Mouse (Mus musculus): ENCODE results near the gene Snx11. TPM values are rescaled to one million over a fixed set of nuclear protein-coding genes. Genes with fewer than 3 reads are reported as not detected.

The Snx11 gene
- total and polyA plus RNA-seq, 3 experiments, result 9.9 to 19.9 (median 18.9) TPM

DNA sequence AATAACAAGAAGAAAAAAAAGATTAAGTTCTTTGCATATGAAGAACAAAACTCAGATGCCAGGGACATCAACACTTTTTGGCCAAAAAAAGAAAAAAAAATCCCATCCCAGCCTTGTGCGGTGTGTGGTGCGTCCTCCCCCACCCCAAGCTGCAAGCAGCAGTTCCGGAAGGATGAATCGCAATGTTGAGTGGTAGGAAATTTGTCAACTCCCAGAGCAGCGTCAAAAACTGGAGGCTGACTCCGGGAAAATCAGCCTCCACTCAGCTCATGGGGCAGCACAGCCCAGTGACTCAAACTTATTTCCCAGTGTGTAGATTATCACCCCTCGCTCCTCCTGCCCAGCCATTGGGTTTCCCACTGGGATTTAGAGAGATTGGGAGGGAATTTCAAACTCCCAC lies 15.4 kb downstream of the Snx11 start:
- no peak for DNase-seq (ENCODE audit: low spot score)
- TF ChIP-seq CTCF (IDR thresholded peaks at IDR 0.05; ENCODE audit: low read depth, low read length) (no peak), POLR2AphosphoS5 (IDR thresholded peaks at IDR 0.05; ENCODE audit: insufficient replicate concordance, low read depth, low read length) (no peak), GATA1 (IDR thresholded peaks at IDR 0.05; ENCODE audit: borderline replicate concordance, low read length) (no peak), TAL1 (conservative IDR thresholded peaks at IDR 0.05; ENCODE audit: low read depth, low read length) (no peak), GATA2 (IDR thresholded peaks at IDR 0.05; ENCODE audit: borderline replicate concordance, low read depth, low read length) (no peak)
- Histone ChIP-seq H3K36me3 (replicated peaks) (peaks cover 21% of the 10 kb centered on the region), H3K9me3 (replicated peaks) (no peaks in the 10 kb centered on the region), H3K4me3 (ENCODE audit: low read depth, low read length) (no peak overlapping the region), H3K27me3 (ENCODE audit: insufficient read depth, low read length) (peaks cover 34% of the 10 kb centered on the region), H3K4me1 (ENCODE audit: insufficient read depth, low read depth, low read length) (peaks cover 6% of the 10 kb centered on the region; the same call in 1 of the 2 replicates)
- no peak for ATAC-seq (ENCODE audit: extremely low read depth, insufficient number of reproducible peaks, low FRiP score, poor library complexity, severe bottlenecking)

DNA sequence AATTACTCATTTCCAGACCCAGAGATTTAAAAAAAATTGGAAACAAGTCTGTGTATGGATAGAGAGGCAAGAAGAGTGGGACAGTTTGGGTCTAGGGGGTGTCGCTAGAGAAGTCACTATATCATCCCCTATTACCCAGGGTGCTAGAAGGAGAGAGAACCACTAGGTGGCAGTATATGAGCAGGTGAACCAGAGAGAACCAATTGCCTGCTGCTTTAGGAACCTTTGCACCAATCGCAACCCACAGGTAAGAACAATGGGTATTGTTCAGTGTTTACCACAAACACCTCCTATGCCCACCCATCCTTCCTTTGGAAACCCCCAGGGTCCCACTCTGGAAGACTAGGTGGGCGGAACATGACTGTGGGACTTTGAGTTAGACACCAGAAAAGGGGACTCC lies 17.3 kb downstream of the Snx11 start:
- peaks cover 3% of the 10 kb centered on the region for H3K36me3 ChIP-seq (replicated peaks)
- ATAC-seq (ENCODE audit: extremely low read depth, insufficient number of reproducible peaks, low FRiP score, poor library complexity, severe bottlenecking) (no peak; the same call in 1 of the 2 replicates), DNase-seq (ENCODE audit: low spot score) (peak; percentile 36)
- TF ChIP-seq TAL1 (conservative IDR thresholded peaks at IDR 0.05; ENCODE audit: low read depth, low read length) (no peak), CTCF (IDR thresholded peaks at IDR 0.05; ENCODE audit: low read depth, low read length) (peak; percentile 86)
- H3K4me1 ChIP-seq (ENCODE audit: insufficient read depth, low read depth, low read length), result no peaks in the 10 kb centered on the region
- H3K27me3 ChIP-seq (ENCODE audit: insufficient read depth, low read length), result peaks cover 37% of the 10 kb centered on the region
- H3K4me3 ChIP-seq (ENCODE audit: low read depth, low read length), result no peak overlapping the region
- H3K9me3 ChIP-seq (replicated peaks), result no peaks in the 10 kb centered on the region

DNA sequence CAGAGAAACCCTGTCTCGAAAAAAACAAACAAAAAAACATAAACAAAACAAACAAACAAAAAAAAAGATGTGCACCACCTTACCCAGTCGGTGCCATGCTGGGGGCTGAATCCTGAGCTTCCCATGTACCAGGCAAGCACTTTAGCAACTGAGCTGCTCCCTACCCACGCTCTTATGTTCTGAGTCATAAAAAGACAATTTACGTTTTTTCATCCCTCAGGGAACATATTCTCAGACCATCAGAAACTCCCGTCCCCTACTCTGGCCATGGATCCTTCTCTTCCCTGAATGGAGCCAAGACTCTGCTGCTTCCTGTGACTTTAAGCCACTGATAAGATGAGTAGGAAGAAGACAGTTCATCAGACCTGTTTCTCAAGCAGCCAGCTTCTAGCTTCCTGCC lies 19.0 kb downstream of the Snx11 start:
- ATAC-seq (ENCODE audit: extremely low read depth, insufficient number of reproducible peaks, low FRiP score, poor library complexity, severe bottlenecking) (no peak), DNase-seq (ENCODE audit: low spot score) (no peak)
- Histone ChIP-seq H3K27me3 (ENCODE audit: insufficient read depth, low read length) (peaks cover 37% of the 10 kb centered on the region), H3K36me3 (replicated peaks) (no peaks in the 10 kb centered on the region), H3K4me1 (ENCODE audit: insufficient read depth, low read depth, low read length) (no peaks in the 10 kb centered on the region), H3K9me3 (replicated peaks) (no peaks in the 10 kb centered on the region), H3K4me3 (ENCODE audit: low read depth, low read length) (no peak overlapping the region)
- TF ChIP-seq TAL1 (conservative IDR thresholded peaks at IDR 0.05; ENCODE audit: low read depth, low read length), result no peak
- no peak for TF ChIP-seq CTCF (IDR thresholded peaks at IDR 0.05; ENCODE audit: low read depth, low read length)
- no peak for TF ChIP-seq GATA2 (IDR thresholded peaks at IDR 0.05; ENCODE audit: borderline replicate concordance, low read depth, low read length)
- no peak for TF ChIP-seq POLR2AphosphoS5 (IDR thresholded peaks at IDR 0.05; ENCODE audit: insufficient replicate concordance, low read depth, low read length)
- no peak for TF ChIP-seq GATA1 (IDR thresholded peaks at IDR 0.05; ENCODE audit: borderline replicate concordance, low read length)

DNA sequence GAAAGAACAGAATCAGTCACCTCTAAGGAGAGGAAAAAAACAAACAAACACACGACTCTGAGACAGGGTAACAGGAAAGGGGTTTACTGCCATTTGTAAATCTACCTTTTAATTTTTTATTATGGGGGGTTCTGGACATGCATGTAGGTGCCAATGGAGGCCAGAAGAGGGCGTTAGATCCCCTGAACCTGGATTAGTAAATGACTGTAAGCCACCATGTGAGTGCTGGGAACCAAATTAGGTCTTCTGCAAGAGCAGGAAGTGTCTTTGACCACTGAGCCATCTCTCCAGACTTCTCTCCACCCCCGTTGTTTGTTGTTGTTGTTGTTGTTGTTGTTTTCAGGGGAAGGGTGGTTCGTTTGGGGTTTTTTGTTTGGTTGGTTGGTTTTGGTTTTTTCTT lies 19.9 kb downstream of the Snx11 start:
- TF ChIP-seq TAL1 (conservative IDR thresholded peaks at IDR 0.05; ENCODE audit: low read depth, low read length) (no peak), GATA1 (IDR thresholded peaks at IDR 0.05; ENCODE audit: borderline replicate concordance, low read length) (no peak), POLR2AphosphoS5 (IDR thresholded peaks at IDR 0.05; ENCODE audit: insufficient replicate concordance, low read depth, low read length) (no peak), GATA2 (IDR thresholded peaks at IDR 0.05; ENCODE audit: borderline replicate concordance, low read depth, low read length) (no peak)
- peaks cover 30% of the 10 kb centered on the region for H3K27me3 ChIP-seq (ENCODE audit: insufficient read depth, low read length)
- H3K4me1 ChIP-seq (ENCODE audit: insufficient read depth, low read depth, low read length), result no peaks in the 10 kb centered on the region
- DNase-seq (ENCODE audit: low spot score) (no peak), ATAC-seq (ENCODE audit: extremely low read depth, insufficient number of reproducible peaks, low FRiP score, poor library complexity, severe bottlenecking) (no peak)
- H3K4me3 ChIP-seq (ENCODE audit: low read depth, low read length), result no peak overlapping the region
- H3K36me3 ChIP-seq (replicated peaks), result no peaks in the 10 kb centered on the region
- H3K9me3 ChIP-seq (replicated peaks), result no peaks in the 10 kb centered on the region

DNA sequence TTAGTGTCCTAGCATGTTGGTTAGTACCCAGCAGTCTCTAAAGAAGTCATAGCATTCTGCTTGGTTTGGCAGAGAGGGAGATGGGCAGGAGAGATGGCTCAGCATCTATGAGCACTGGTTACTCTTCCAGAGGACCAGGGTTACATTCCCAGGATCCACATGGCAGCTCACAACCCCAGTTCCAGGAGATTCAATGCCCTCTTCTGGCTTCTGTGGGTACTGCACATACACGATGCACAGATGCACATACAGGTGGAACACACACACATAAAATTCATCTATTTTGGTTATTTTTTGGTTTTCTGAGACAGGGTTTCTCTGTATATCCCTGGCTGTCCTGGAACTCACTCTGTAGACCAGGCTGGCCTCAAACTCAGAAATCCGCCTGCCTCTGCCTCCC lies 22.1 kb downstream of the Snx11 start:
- DNase-seq (ENCODE audit: low spot score) (no peak), ATAC-seq (ENCODE audit: extremely low read depth, insufficient number of reproducible peaks, low FRiP score, poor library complexity, severe bottlenecking) (no peak)
- Histone ChIP-seq H3K27me3 (ENCODE audit: insufficient read depth, low read length) (peaks cover 19% of the 10 kb centered on the region), H3K4me3 (ENCODE audit: low read depth, low read length) (no peak overlapping the region), H3K36me3 (replicated peaks) (no peaks in the 10 kb centered on the region), H3K9me3 (replicated peaks) (no peaks in the 10 kb centered on the region), H3K4me1 (ENCODE audit: insufficient read depth, low read depth, low read length) (no peaks in the 10 kb centered on the region)
- no peak for TF ChIP-seq POLR2AphosphoS5 (IDR thresholded peaks at IDR 0.05; ENCODE audit: insufficient replicate concordance, low read depth, low read length)
- TF ChIP-seq GATA1 (IDR thresholded peaks at IDR 0.05; ENCODE audit: borderline replicate concordance, low read length), result no peak
- TF ChIP-seq CTCF (IDR thresholded peaks at IDR 0.05; ENCODE audit: low read depth, low read length), result no peak
- no peak for TF ChIP-seq GATA2 (IDR thresholded peaks at IDR 0.05; ENCODE audit: borderline replicate concordance, low read depth, low read length)
- TF ChIP-seq TAL1 (conservative IDR thresholded peaks at IDR 0.05; ENCODE audit: low read depth, low read length), result no peak

DNA sequence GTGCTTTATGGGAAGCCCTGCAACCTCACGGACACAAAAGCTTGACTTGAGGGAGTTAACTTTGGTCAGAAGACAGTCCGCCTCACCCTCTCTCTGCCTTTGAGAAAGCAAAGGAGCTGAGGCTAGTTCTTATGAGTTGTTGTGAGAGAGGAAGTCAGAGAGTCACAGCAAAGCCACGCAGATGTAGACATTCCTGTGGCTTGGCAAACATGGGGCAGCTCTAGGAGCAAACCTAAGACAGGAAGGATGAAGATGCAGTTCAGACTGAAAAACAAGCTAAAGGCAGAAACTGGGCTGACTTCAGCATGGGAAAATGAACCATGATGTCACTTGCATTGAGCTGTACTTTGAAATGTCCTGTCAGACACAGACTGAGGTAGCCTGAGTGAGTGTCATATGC lies 29.8 kb downstream of the Snx11 start:
- TF ChIP-seq POLR2AphosphoS5 (IDR thresholded peaks at IDR 0.05; ENCODE audit: insufficient replicate concordance, low read depth, low read length) (no peak), GATA2 (IDR thresholded peaks at IDR 0.05; ENCODE audit: borderline replicate concordance, low read depth, low read length) (no peak), GATA1 (IDR thresholded peaks at IDR 0.05; ENCODE audit: borderline replicate concordance, low read length) (no peak), CTCF (IDR thresholded peaks at IDR 0.05; ENCODE audit: low read depth, low read length) (no peak), TAL1 (conservative IDR thresholded peaks at IDR 0.05; ENCODE audit: low read depth, low read length) (no peak)
- H3K36me3 ChIP-seq (replicated peaks), result no peaks in the 10 kb centered on the region
- no peak for ATAC-seq (ENCODE audit: extremely low read depth, insufficient number of reproducible peaks, low FRiP score, poor library complexity, severe bottlenecking)

DNA sequence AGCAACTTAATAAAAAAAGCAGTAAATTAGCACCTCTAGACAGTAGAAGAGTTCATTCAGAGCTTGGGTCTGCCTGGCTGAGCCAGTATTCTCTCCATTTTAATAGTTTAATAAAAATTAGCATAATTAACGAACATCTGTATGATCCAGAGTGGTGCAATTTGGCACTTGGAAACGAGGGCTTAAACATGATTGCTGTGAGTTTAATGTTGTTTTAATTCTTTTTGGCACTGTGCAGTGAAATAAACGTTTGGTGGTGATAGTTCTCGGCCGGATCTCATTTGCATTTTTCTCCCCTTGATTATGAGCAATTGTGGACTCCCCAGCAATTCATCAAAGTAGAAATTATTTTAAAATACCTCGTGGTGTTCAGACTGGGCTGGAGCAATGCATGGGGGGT lies 30.7 kb downstream of the Snx11 start:
- no peaks in the 10 kb centered on the region for H3K4me1 ChIP-seq (ENCODE audit: insufficient read depth, low read depth, low read length)

More for the DNA sequence above, 29.8 kb downstream of the Snx11 start:
- Histone ChIP-seq H3K4me3 (ENCODE audit: low read depth, low read length) (no peak overlapping the region), H3K27me3 (ENCODE audit: insufficient read depth, low read length) (peaks cover 33% of the 10 kb centered on the region), H3K4me1 (ENCODE audit: insufficient read depth, low read depth, low read length) (no peaks in the 10 kb centered on the region), H3K9me3 (replicated peaks) (no peaks in the 10 kb centered on the region)
- DNase-seq (ENCODE audit: low spot score), result no peak

More for the DNA sequence above, 30.7 kb downstream of the Snx11 start:
- TF ChIP-seq TAL1 (conservative IDR thresholded peaks at IDR 0.05; ENCODE audit: low read depth, low read length) (no peak), GATA1 (IDR thresholded peaks at IDR 0.05; ENCODE audit: borderline replicate concordance, low read length) (no peak), CTCF (IDR thresholded peaks at IDR 0.05; ENCODE audit: low read depth, low read length) (no peak), POLR2AphosphoS5 (IDR thresholded peaks at IDR 0.05; ENCODE audit: insufficient replicate concordance, low read depth, low read length) (no peak), GATA2 (IDR thresholded peaks at IDR 0.05; ENCODE audit: borderline replicate concordance, low read depth, low read length) (no peak)
- H3K27me3 ChIP-seq (ENCODE audit: insufficient read depth, low read length), result peaks cover 33% of the 10 kb centered on the region
- no peak overlapping the region for H3K4me3 ChIP-seq (ENCODE audit: low read depth, low read length)
- H3K9me3 ChIP-seq (replicated peaks), result no peaks in the 10 kb centered on the region
- H3K36me3 ChIP-seq (replicated peaks), result no peaks in the 10 kb centered on the region
- ATAC-seq (ENCODE audit: extremely low read depth, insufficient number of reproducible peaks, low FRiP score, poor library complexity, severe bottlenecking), result no peak
- DNase-seq (ENCODE audit: low spot score), result no peak

Data from G1E (cell line).